Mouse (Mus musculus) CH12.LX (cell line): Measurements from ENCODE around the gene Eme2.

ENCODE experiments used
- CTCF ChIP-seq, 2 experiments: IDR thresholded peaks in 1 of 2; conservative IDR thresholded peaks in 1 of 2; 2 replicates each; pipeline ENCODE4 v1.5.1; 2011 to 2012; ENCODE audit warnings: low read depth in 2 of 2, low read length in 2 of 2, improper control_type of control experiment in 1 of 2, inconsistent platforms in 1 of 2, mild to moderate bottlenecking in 1 of 2, moderate library complexity in 1 of 2
- MAFK ChIP-seq: IDR thresholded peaks from 2 replicates; pipeline ENCODE4 v1.6.1; 2011; ENCODE audit warnings: low read length, improper control_type of control experiment; ENCODE audit not compliant: insufficient replicate concordance
- MAX ChIP-seq: IDR thresholded peaks from 2 replicates; pipeline ENCODE4 v1.6.1; 2011; ENCODE audit warnings: low read length, improper control_type of control experiment
- NRF1 ChIP-seq: IDR thresholded peaks from 2 replicates; pipeline ENCODE4 v1.6.1; 2014; ENCODE audit warnings: low read depth, mild to moderate bottlenecking, inconsistent platforms, low read length, improper control_type of control experiment, moderate library complexity
- POLR2A ChIP-seq: IDR thresholded peaks from 2 replicates; pipeline ENCODE4 v1.6.1; 2011; ENCODE audit warnings: low read depth, mild to moderate bottlenecking, improper control_type of control experiment, low read length
- RCOR1 ChIP-seq: conservative IDR thresholded peaks from 2 replicates; pipeline ENCODE4 v1.6.1; 2012; ENCODE audit warnings: low read depth, mild to moderate bottlenecking, inconsistent platforms, low read length, improper control_type of control experiment
- UBTF ChIP-seq: IDR thresholded peaks from 2 replicates; pipeline ENCODE4 v1.6.1; 2012; ENCODE audit warnings: low read depth, mild to moderate bottlenecking, inconsistent platforms, low read length, improper control_type of control experiment, moderate library complexity

GRCm38 (mm10) chr17:24890151-24891092 is 4.5 kb downstream of the Eme2 start:
- TF ChIP-seq UBTF (no peak), POLR2A (no peak; the same call in 1 of the 2 replicates), CTCF (conservative IDR thresholded peaks at IDR 0.05 in 1 of 2, IDR thresholded peaks at IDR 0.05 in 1 of 2; ENCODE audit: low read depth in 2 of 2, low read length in 2 of 2) (no peak), RCOR1 (no peak), NRF1 (no peak), MAX (no peak), MAFK (no peak)
